Mouse (Mus musculus): ENCODE data around the gene P3h1. TPM values are rescaled to one million over a fixed set of nuclear protein-coding genes. Genes with fewer than 3 reads are reported as not detected.

The P3h1 gene
- total RNA-seq, 2 experiments from 2014 or later: 18.1 to 19.5 TPM

Other genes starting within 250 kb of the P3h1 start
- gene Slc2a1, start 124.2 kb upstream of the P3h1 start, total RNA-seq (2021): 1 to 10 TPM; 6.2 to 8.5 TPM
- 10 to 100 TPM; 18.7 to 20.2 TPM for gene Zfp691, start 58.7 kb upstream of the P3h1 start, total RNA-seq (2021)
- gene Ermap, start 42.9 kb upstream of the P3h1 start, total RNA-seq (2021): under 1 TPM; 0.05 to 0.24 TPM
- 10 to 100 TPM; 22.1 to 24.5 TPM for gene Svbp, start 37.6 kb upstream of the P3h1 start, total RNA-seq (2021)
- not detected for gene Tmem269, start 14.7 kb upstream of the P3h1 start, total RNA-seq (2021)
- gene AU022252, start 203 bp upstream of the P3h1 start, total RNA-seq (2021): 10 to 100 TPM; 21.1 to 23.4 TPM
- under 1 TPM in 1 of 2 experiments, not detected in 1; 0.36 TPM for gene Cldn19, start 22.5 kb downstream of the P3h1 start, total RNA-seq (2021)
- gene Ybx1, start 61.7 kb downstream of the P3h1 start, total RNA-seq (2021): 100 to 1,000 TPM; 725 to 726 TPM
- gene Ppih, start 87.6 kb downstream of the P3h1 start, total RNA-seq (2021): 10 to 100 TPM; 11.0 to 11.2 TPM
- under 1 TPM; 0.27 to 0.38 TPM for gene Ccdc30, start 182.6 kb downstream of the P3h1 start, total RNA-seq (2021)
- gene Ppcs, start 189.5 kb downstream of the P3h1 start, total RNA-seq (2021): 1 to 10 TPM; 8.4 to 8.5 TPM
- not detected for gene Zmynd12, start 189.9 kb downstream of the P3h1 start, total RNA-seq (2021)

All from heart, postnatal 14 days (tissue).